Comparison of ENCODE assay signal across 8 mouse cellular contexts in the genomic region with DNA sequence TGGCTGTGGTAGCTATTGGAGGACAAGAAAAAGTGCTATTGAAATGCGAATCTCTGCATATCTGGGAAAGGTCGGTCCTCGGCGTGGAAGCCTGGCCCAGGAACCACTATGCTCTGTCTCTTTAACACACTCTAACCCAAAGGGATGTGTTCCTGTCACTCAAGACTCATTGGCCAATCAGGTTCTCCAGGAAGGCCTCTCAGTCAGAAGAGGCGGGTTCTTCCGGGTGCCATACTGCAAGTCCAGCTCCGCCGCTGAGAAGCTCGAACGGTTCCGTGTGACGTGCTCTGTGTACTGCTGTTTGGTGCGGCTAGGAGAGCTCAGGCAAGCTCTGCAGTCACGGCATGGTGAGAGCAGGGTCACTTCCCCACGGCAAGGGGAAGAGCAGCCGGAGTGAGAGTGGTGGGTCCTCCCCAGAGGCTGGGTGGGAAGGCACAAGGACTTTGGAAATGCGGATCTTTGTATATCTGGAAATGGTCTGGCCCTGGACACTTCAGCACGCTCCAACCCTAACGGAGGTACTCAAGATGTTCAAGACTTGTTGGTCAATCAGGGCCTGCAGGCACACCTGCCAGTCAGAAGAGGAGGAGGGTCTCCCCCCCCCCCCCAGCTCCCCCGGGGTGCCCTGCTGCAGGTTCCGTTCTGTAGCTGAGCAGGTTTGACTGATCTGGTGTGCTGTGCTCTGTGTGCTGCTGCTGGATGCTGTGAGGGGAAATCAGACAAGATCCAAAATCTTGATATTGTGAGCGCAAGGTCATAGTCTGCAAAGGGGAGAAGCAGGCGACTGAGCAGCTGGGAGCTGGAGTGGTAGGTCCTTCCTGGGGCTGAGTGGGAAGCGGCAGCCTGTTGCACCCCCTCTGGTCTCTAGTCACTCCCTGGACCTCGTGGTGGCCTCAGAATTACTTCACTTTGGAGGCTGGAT. TPM values are rescaled to one million over a fixed set of nuclear protein-coding genes. Genes with fewer than 3 reads are reported as not detected.
DNase-seq lines count a peak whose midpoint lies in the region; ATAC-seq lines count a peak whose summit lies in the region.

Zfp958 (plus strand) TSS at position 236 of the 922 bp plus-strand sequence.

- H3K9ac ChIP-seq in hindbrain, embryonic 11.5 days (ENCODE audit: low read depth, low read length), result peak within 1 kb of the TSS; percentile 83

- no peaks in the 10 kb centered on the region for H3K9me3 ChIP-seq in hindbrain, embryonic 11.5 days (ENCODE audit: control insufficient read depth, low read length)

- H3K27ac ChIP-seq in hindbrain, embryonic 11.5 days (ENCODE audit: low read depth, low read length), result peak within 1 kb of the TSS; percentile 82

- DNase-seq in Muller cell, postnatal 12 days (ENCODE audit: inconsistent ontology term), result peak; percentile 92
- DNase-seq in cerebellum, adult 9-11 months, result peak; percentile 97
- DNase-seq in frontal cortex, adult 2 months (ENCODE audit: extremely low spot score in 1 of 2, low spot score in 1 of 2), result peak; percentile 96 to 99
- DNase-seq in hindbrain, embryonic 11.5 days (ENCODE audit: low spot score), result peak; percentile 91
- DNase-seq in layer of hippocampus, postnatal 10 days (ENCODE audit: low spot score in 2 of 2), result peak; percentile 91 to 93
- DNase-seq in lung, postnatal 10 days, result peak; percentile 98
- peak; percentile 80 for DNase-seq in ovary, postnatal 36 days (ENCODE audit: low spot score)
- peak; percentile 93 for DNase-seq in thymus, postnatal 25 days

- 2% methylated on average over 25 of the region's 25 CpGs for WGBS in hindbrain, embryonic 11.5 days

- peak within 1 kb of the TSS; percentile 78 for H3K4me2 ChIP-seq in hindbrain, embryonic 11.5 days (replicated peaks; ENCODE audit: low read depth, low read length)

- no peaks in the 10 kb centered on the region for H3K27me3 ChIP-seq in hindbrain, embryonic 11.5 days (ENCODE audit: control insufficient read depth, insufficient read depth, low read length)

- H3K4me3 ChIP-seq in hindbrain, embryonic 11.5 days (ENCODE audit: low read depth, low read length), result peak within 1 kb of the TSS; percentile 88

- no peaks in the 10 kb centered on the region for H3K4me1 ChIP-seq in hindbrain, embryonic 11.5 days (replicated peaks; ENCODE audit: control insufficient read depth, insufficient read depth, low read length)

- H3K36me3 ChIP-seq in hindbrain, embryonic 11.5 days (ENCODE audit: control insufficient read depth, insufficient read depth, low read length), result no peaks in the 10 kb centered on the region

- ATAC-seq in hindbrain, embryonic 11.5 days (ENCODE audit: low FRiP score), result peak; percentile 100

RNA-seq across cellular contexts. Expression of gene Zfp958, which starts in this region (rescaled TPM):
- 5.6 and 7.6 TPM in 2 replicates for polyA plus RNA-seq in frontal cortex, adult 2 months (2012; rRNA removed)
- polyA plus RNA-seq in hindbrain, embryonic 11.5 days (2014; fragmentation: Nextera tagmentation; extraction: Ambion mirVana), result 16.1 and 19.5 TPM in 2 replicates
- total RNA-seq in layer of hippocampus, postnatal 10 days (2021), result 10 to 100 TPM; 14.3 to 15.0 TPM

Comparison
In these comparisons a context has a peak if more than half of its experiments do, and no peak if none do; other contexts are left out.
1. Peak in every context shown above with its lines: DNase-seq, ATAC-seq, H3K4me3 ChIP-seq and H3K27ac ChIP-seq.